Mouse (Mus musculus) spleen, adult 12 weeks (tissue): ENCODE results near the gene Gdf9.
"Not testable (repeated sequence)": the region's sequence is repeated elsewhere in the genome, so short reads cannot be mapped to it uniquely, and the experiment has no call there.

Source experiments
- DNase-seq: peaks from one replicate; pipeline ENCODE4 v3.0.0; 2022; ENCODE audit warnings: low spot score

Gene Gdf9

GRCm38 (mm10) chr11:53430670-53431346 lies at the start of gene Gdf9, which contains the start of gene Uqcrq:
Gene Gdf9, plus strand, starts transcription at chr11:53431023.
Gene Uqcrq, minus strand, starts transcription at chr11:53430831.
- DNase-seq, result peak; percentile 96

GRCm38 (mm10) chr11:53383758-53384428 lies 46.9 kb upstream of the Gdf9 start:
- DNase-seq, result no peak

GRCm38 (mm10) chr11:53393856-53394255 lies 37.0 kb upstream of the Gdf9 start:
- DNase-seq, result no peak

GRCm38 (mm10) chr11:53403638-53404037 lies 27.2 kb upstream of the Gdf9 start:
- no peak for DNase-seq

- DNase-seq, result no peak
Measured at GRCm38 (mm10) chr11:53411738-53412137, 19.1 kb upstream of the Gdf9 start.

GRCm38 (mm10) chr11:53413871-53414270 lies 17.0 kb upstream of the Gdf9 start:
- no peak for DNase-seq

- no peak for DNase-seq
Measured at GRCm38 (mm10) chr11:53418048-53418447, 12.8 kb upstream of the Gdf9 start.

- DNase-seq, result no peak
Measured at GRCm38 (mm10) chr11:53423036-53423435, 7.8 kb upstream of the Gdf9 start, which contains the start of gene Leap2. Gene Leap2, minus strand, starts transcription at chr11:53423170.

GRCm38 (mm10) chr11:53424826-53425225 lies 6.0 kb upstream of the Gdf9 start:
- no peak for DNase-seq

GRCm38 (mm10) chr11:53425251-53425650 lies 5.6 kb upstream of the Gdf9 start:
- DNase-seq, result no peak

GRCm38 (mm10) chr11:53425711-53426255 lies 5.0 kb upstream of the Gdf9 start:
- DNase-seq, result no peak

GRCm38 (mm10) chr11:53426914-53427313 lies 3.9 kb upstream of the Gdf9 start:
- DNase-seq, result not testable (repeated sequence)

- no peak for DNase-seq
Measured at GRCm38 (mm10) chr11:53427993-53428715, 2.7 kb upstream of the Gdf9 start.

- no peak for DNase-seq
Measured at GRCm38 (mm10) chr11:53428716-53429057, 2.1 kb upstream of the Gdf9 start.

GRCm38 (mm10) chr11:53429182-53429581 lies 1.6 kb upstream of the Gdf9 start:
- DNase-seq, result no peak

- DNase-seq, result no peak
Measured at GRCm38 (mm10) chr11:53430300-53430669, 538 bp upstream of the Gdf9 start.

GRCm38 (mm10) chr11:53431347-53432056 lies 679 bp downstream of the Gdf9 start:
- no peak for DNase-seq

- DNase-seq, result no peak
Measured at GRCm38 (mm10) chr11:53433057-53433456, 2.2 kb downstream of the Gdf9 start.

- no peak for DNase-seq
Measured at GRCm38 (mm10) chr11:53435504-53435903, 4.7 kb downstream of the Gdf9 start.

- no peak for DNase-seq
Measured at GRCm38 (mm10) chr11:53436338-53436737, 5.5 kb downstream of the Gdf9 start.

- no peak for DNase-seq
Measured at GRCm38 (mm10) chr11:53441921-53442320, 11.1 kb downstream of the Gdf9 start.

GRCm38 (mm10) chr11:53443861-53444260 lies 13.0 kb downstream of the Gdf9 start:
- no peak for DNase-seq
